Mouse (Mus musculus) midbrain, embryonic 11.5 days (tissue): ENCODE results near the gene Esr1. TPM values are rescaled to one million over a fixed set of nuclear protein-coding genes. Genes with fewer than 3 reads are reported as not detected.

Experiments
- ATAC-seq: fragments of 200-750 bp; cut with Nextera tagmentation; 2 replicates; pipeline ENCODE4 v1.8.0; 2017; ENCODE audit warnings: moderate TSS enrichment, moderate library complexity; ENCODE audit not compliant: low FRiP score
- DNase-seq: peaks from one replicate; pipeline ENCODE4 v3.0.0; 2015; ENCODE audit warnings: low spot score; ENCODE audit errors: missing footprints
- H3K27ac ChIP-seq: fragments of 300-500 bp; sonication (generic); 2 replicates; pipeline ENCODE4 v1.5.1; 2014; ENCODE audit warnings: low read depth, low read length
- H3K27me3 ChIP-seq: fragments of 300-500 bp; sonication (generic); 2 replicates; pipeline ENCODE4 v1.6.1; 2014; ENCODE audit warnings: mild to moderate bottlenecking, low read length, moderate library complexity, mixed read lengths; ENCODE audit not compliant: control insufficient read depth, insufficient read depth
- H3K36me3 ChIP-seq: fragments of 300-500 bp; sonication (generic); 2 replicates; pipeline ENCODE4 v1.6.1; 2014; ENCODE audit warnings: mild to moderate bottlenecking, low read length, moderate library complexity, mixed read lengths; ENCODE audit not compliant: control insufficient read depth, insufficient read depth
- H3K4me1 ChIP-seq: fragments of 300-500 bp; sonication (generic); 2 replicates; pipeline ENCODE4 v1.6.1; 2014; ENCODE audit warnings: low read length; ENCODE audit not compliant: control insufficient read depth, insufficient read depth
- H3K4me2 ChIP-seq: fragments of 300-500 bp; sonication (generic); 2 replicates; pipeline ENCODE4 v1.6.1; 2014; ENCODE audit warnings: mild to moderate bottlenecking, moderate library complexity
- H3K4me3 ChIP-seq: fragments of 300-500 bp; sonication (generic); 2 replicates; pipeline ENCODE4 v1.5.1; 2014; ENCODE audit warnings: low read depth, low read length
- H3K9ac ChIP-seq: fragments of 300-500 bp; sonication (generic); 2 replicates; pipeline ENCODE4 v1.6.1; 2014; ENCODE audit warnings: low read length
- H3K9me3 ChIP-seq: fragments of 300-500 bp; sonication (generic); 2 replicates; pipeline ENCODE4 v1.6.1; 2016; ENCODE audit warnings: low read length; ENCODE audit not compliant: control insufficient read depth
- WGBS: fragments of 180-500 bp; shearing (Covaris S2); extraction: QIAGEN DNeasy Blood & Tissue Kit; methylation state at CpG from one replicate; pipeline ENCODE4 v1.1.7; 2014; 5-methylcytosine and 5-hydroxymethylcytosine counted together
- polyA plus RNA-seq: library from polyadenylated mRNA; unstranded; fragments of >200 nt; fragmentation: Nextera tagmentation; extraction: Ambion mirVana; gene quantifications from 2 replicates; pipeline ENCODE4 v1.2.1, GENCODE M21; 2014

The Esr1 gene
- polyA plus RNA-seq: 0.03 and 0.12 TPM in 2 replicates

DNA sequence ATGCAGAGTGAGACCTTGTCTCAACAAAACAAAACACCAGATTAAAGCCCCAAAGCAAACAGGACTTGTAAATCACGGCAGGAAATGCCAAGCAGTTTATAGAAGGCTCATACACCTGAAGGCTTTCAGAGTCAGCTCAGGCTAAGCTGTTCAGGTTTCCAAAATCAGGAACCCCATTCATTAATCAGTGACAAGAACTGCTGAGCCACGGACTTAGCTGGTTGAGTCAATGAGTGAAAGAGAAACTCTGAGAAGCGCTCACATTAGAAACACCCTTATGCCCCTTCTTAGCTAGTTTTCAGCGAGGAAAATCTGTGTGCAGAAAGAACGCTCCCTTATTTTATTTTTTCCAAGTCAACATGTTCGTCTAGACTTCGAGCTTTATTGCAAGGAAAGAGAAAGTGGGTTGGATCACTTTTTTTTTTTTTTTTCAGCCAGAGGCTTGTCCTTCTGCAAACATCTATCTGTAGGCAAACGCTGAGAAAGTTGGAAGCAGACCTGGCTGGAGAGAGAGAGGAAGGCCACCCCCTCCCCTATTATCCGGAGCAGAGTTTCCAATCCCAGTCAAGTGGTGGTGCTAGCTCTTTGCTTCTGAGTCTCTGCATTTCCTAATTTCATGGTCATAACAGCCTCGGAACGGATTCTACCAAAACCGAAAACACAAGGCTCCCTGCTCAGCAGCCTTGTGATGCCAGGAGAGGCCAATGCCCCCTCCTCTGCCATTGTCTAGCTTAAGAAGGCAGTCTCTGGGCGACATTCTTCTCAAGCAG lies at the start of gene Esr1:
Gene Esr1, plus strand, starts transcription at position 208 of the 770 bp plus-strand sequence.
- no peaks in the 10 kb centered on the region for H3K4me1 ChIP-seq
- DNase-seq (no peak), ATAC-seq (no peak)
- H3K27ac ChIP-seq: no peak within 1 kb of the TSS
- no peaks in the 10 kb centered on the region for H3K27me3 ChIP-seq
- H3K36me3 ChIP-seq: no peaks in the 10 kb centered on the region
- WGBS: 55% methylated on average over 13 of the region's 13 CpGs
- H3K9ac ChIP-seq: no peak within 1 kb of the TSS
- H3K4me2 ChIP-seq: no peak within 1 kb of the TSS
- H3K4me3 ChIP-seq: no peak within 1 kb of the TSS
- H3K9me3 ChIP-seq: no peaks in the 10 kb centered on the region

DNA sequence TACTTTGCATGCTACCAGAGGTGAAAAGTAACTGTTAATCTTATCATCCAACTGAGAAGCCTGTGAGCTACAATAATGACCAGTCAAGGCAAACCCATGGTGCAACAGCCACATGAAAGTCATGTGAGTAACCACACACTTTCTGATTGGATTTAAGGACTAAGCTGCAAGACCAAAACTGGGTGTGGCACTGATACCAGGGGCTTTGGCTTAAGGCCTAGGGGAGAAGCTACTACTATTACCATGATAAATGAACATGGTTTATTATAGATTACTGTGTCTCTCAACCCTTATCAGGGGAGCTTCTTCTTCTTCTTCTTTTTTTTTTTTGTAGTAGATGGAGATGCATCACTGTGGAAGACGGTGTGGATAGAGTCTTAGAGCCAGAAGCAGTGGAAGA lies 46.2 kb upstream of the Esr1 start:
- Histone ChIP-seq H3K4me3 (no peak overlapping the region), H3K36me3 (no peaks in the 10 kb centered on the region), H3K4me2 (no peak overlapping the region), H3K4me1 (no peaks in the 10 kb centered on the region), H3K27ac (no peak overlapping the region), H3K9ac (no peak overlapping the region), H3K27me3 (no peaks in the 10 kb centered on the region), H3K9me3 (no peaks in the 10 kb centered on the region)
- no peak for DNase-seq
- WGBS: 94% methylated on average over 1 of the region's 1 CpGs
- ATAC-seq: no peak

DNA sequence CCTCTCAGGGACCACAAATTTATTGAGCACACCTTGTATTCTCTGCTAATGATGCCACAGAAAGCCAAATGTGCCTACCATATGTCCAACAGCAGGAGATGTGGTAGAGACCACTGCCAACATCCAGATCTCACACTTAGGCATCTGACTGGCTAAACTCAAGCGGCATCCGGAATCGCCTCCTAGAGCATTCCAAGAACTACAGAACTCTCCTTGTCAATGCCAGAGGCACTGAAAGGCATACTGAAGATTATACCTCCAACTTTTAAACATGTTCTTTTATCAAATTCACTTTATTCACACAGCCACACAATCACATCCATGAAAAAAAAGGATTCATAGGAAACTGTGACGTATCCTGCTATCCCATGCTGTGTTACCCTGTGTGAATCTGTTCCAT lies 40.6 kb upstream of the Esr1 start:
- no peaks in the 10 kb centered on the region for H3K27me3 ChIP-seq
- no peak overlapping the region for H3K4me3 ChIP-seq
- no peak overlapping the region for H3K4me2 ChIP-seq
- ATAC-seq (no peak), DNase-seq (no peak)
- no peaks in the 10 kb centered on the region for H3K36me3 ChIP-seq
- H3K9ac ChIP-seq: no peak overlapping the region
- no peaks in the 10 kb centered on the region for H3K4me1 ChIP-seq
- 86% methylated on average over 4 of the region's 4 CpGs for WGBS
- no peaks in the 10 kb centered on the region for H3K9me3 ChIP-seq
- no peak overlapping the region for H3K27ac ChIP-seq

DNA sequence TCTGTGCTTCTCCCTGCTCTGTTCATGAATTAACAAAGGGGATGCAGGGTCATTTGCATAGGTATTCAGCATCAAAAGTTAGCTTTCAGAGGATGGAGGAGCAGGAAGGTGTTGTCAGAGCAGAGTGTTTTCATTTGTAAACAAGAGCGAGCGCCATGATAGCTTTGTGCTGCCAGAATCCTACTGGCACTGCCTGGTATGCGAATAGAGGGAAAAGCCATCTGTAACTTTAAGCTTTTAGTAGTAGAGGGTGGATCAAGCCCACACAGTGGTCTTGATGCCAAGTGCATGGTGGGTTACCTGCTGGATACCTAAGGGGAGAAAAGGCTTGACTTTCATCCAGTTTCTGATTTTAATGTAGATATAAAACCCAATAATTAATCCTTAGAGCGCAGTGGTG lies 40.1 kb upstream of the Esr1 start:
- Histone ChIP-seq H3K4me3 (no peak overlapping the region), H3K4me1 (no peaks in the 10 kb centered on the region), H3K27ac (no peak overlapping the region), H3K36me3 (no peaks in the 10 kb centered on the region), H3K9ac (no peak overlapping the region), H3K27me3 (no peaks in the 10 kb centered on the region), H3K9me3 (no peaks in the 10 kb centered on the region), H3K4me2 (no peak overlapping the region)
- ATAC-seq (no peak), DNase-seq (no peak)
- WGBS: 71% methylated on average over 4 of the region's 4 CpGs

DNA sequence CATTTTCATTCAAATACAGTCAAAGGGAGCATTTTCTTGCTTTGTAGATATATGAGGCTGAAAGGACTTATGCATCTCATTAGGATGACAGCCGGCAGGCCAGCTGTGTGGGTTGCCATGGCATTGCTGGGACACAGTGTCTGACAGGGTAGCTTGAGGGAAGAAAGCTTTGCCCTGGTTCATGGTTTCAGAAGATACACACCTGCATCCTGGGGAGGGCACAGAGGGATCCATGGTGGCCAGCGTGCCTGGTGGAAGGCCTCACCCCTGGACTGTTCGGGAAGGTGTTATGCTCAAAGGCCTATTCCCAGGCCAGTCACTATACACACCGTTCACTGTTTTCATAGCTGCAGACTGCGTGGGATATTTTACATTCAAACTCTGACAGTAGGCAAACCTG lies 29.5 kb upstream of the Esr1 start:
- Histone ChIP-seq H3K4me2 (no peak overlapping the region), H3K4me3 (no peak overlapping the region), H3K27me3 (no peaks in the 10 kb centered on the region), H3K36me3 (no peaks in the 10 kb centered on the region), H3K9me3 (no peaks in the 10 kb centered on the region), H3K4me1 (no peaks in the 10 kb centered on the region), H3K27ac (no peak overlapping the region), H3K9ac (no peak overlapping the region)
- peak; percentile 84 for DNase-seq
- peak; percentile 69 for ATAC-seq
- WGBS: 81% methylated on average over 5 of the region's 5 CpGs

DNA sequence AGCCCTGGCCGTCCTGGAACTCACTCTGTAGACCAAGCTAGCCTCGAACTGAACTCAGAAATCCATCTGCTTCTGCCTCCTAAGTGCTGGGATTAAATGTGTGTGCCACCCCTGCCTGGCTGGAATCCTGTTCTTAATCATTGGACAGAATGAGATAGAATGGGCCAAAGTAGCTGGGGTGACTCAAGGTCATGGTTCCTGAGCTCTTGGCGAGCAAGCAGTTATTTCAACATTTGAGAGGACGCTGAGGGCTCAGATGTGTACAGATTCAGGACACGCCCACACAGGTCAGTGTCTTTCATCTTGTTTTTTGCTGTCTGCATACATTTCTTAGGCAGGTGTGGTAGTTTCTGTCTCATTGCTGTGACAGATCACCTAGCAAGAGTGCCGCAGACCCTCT lies 24.7 kb upstream of the Esr1 start:
- Histone ChIP-seq H3K9me3 (no peaks in the 10 kb centered on the region), H3K27ac (no peak overlapping the region), H3K9ac (no peak overlapping the region), H3K4me3 (no peak overlapping the region), H3K27me3 (no peaks in the 10 kb centered on the region), H3K4me1 (no peaks in the 10 kb centered on the region), H3K4me2 (no peak overlapping the region), H3K36me3 (no peaks in the 10 kb centered on the region)
- DNase-seq (no peak), ATAC-seq (no peak)
- 88% methylated on average over 6 of the region's 6 CpGs for WGBS

DNA sequence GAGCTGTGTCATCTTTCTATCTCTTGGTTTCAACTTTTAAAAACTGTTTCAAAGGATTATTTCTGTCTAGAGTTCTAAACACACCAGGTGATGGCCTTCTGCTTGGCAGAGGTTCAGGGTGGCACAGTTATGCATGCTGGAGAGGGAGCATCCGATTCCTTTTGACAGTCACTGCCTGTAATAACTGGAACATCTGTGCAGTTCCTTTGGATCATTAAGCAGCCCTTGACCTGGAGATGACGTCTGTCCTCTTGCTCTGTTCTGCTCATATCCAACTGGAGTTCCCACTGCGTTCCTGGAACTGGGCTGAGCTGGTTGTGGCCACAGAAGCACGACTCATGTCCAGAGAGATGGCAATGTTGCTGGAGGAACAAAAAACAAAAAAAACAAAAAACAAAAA lies 21.8 kb upstream of the Esr1 start:
- Histone ChIP-seq H3K4me1 (no peaks in the 10 kb centered on the region), H3K27me3 (no peaks in the 10 kb centered on the region), H3K27ac (no peak overlapping the region), H3K4me2 (no peak overlapping the region), H3K4me3 (no peak overlapping the region), H3K36me3 (no peaks in the 10 kb centered on the region), H3K9me3 (no peaks in the 10 kb centered on the region), H3K9ac (no peak overlapping the region)
- DNase-seq (no peak), ATAC-seq (no peak)
- WGBS: 87% methylated on average over 4 of the region's 4 CpGs

DNA sequence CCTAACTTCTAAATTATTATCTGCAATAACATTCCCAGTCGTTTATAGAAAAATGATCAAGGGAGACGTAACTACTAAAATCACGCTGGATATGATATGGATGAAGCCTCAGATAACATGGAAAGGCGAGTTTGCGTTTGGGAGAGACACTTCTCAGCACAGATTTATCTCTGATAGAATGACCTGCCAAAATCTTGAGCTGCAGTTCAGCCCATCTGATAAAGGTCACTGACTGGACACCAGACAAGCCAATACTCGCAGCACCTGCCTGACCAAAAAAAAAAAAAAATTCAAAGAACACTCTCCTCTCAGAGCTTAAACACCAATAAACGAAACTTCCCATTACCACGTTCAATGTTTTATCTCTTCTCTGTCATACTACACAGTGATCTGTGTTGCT lies 20.4 kb upstream of the Esr1 start:
- no peaks in the 10 kb centered on the region for H3K9me3 ChIP-seq
- H3K36me3 ChIP-seq: no peaks in the 10 kb centered on the region
- no peak overlapping the region for H3K9ac ChIP-seq
- no peak overlapping the region for H3K4me3 ChIP-seq
- DNase-seq (no peak), ATAC-seq (no peak)
- no peak overlapping the region for H3K4me2 ChIP-seq
- no peaks in the 10 kb centered on the region for H3K4me1 ChIP-seq
- H3K27ac ChIP-seq: no peak overlapping the region
- no peaks in the 10 kb centered on the region for H3K27me3 ChIP-seq
- 85% methylated on average over 8 of the region's 8 CpGs for WGBS

DNA sequence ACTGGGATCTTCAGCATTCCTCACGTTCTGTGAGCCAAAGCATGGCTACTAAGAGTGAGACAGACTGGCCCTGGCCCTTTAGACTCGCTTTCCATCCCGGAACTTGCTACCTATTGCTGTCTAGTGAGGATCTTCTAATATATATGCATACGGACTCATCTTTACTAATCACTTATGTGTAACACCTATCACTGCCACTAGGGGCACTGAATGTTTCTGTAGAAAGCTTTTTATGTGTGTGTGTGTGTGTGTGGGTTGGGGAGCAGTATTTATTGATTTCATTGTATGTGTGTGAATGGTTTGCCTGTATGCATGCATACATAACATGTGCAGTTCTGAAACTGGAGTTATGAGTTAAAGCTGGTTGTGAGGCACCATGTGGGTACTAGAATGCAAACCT lies 17.6 kb upstream of the Esr1 start:
- Histone ChIP-seq H3K27me3 (no peaks in the 10 kb centered on the region), H3K4me3 (no peak overlapping the region), H3K4me1 (no peaks in the 10 kb centered on the region), H3K9me3 (no peaks in the 10 kb centered on the region), H3K36me3 (no peaks in the 10 kb centered on the region), H3K27ac (no peak overlapping the region), H3K9ac (no peak overlapping the region), H3K4me2 (no peak overlapping the region)
- WGBS: 73% methylated on average over 4 of the region's 4 CpGs
- DNase-seq: no peak
- ATAC-seq: no peak
